Mouse (Mus musculus) E14TG2a.4 (cell line): ENCODE measurements at regions not wholly inside any gene's neighbourhood (a gene's known extent, or its start where the extent isn't known, plus 50 kb on each side); places are given as distances from the start of the nearest gene placed in this dataset.

Source experiments
- CTCF ChIP-seq: conservative IDR thresholded peaks from 2 replicates; pipeline ENCODE4 v1.5.1; 2014; ENCODE audit warnings: low read length
- POU5F1 ChIP-seq: IDR thresholded peaks from 2 replicates; pipeline ENCODE4 v1.6.1; 2014; ENCODE audit warnings: low read length, borderline replicate concordance

DNA sequence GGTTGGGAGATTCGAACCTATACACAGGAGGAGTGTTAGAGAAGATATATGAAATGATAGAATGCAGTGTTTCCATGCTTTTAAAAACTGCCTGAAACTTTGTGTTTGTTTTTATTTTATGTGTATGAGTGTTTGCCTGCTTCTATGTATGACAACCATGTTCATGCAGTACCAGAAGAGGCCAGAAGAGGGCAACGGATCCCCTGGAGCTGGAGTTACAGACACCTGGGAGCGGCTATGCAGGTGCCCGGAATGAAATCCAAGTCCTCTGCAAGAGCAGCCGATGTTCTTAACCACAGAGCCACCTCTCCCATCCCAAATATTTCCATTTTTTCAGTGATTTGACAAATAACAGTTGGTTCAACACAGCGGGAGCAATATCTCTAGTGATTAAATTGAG, 247.5 kb upstream of the Dio3 start:
- peak; percentile 70 for TF ChIP-seq CTCF
- no peak for TF ChIP-seq POU5F1
